Mouse (Mus musculus) v-Abl transformed pro-B cells (cell line): ENCODE measurements around the gene Clcn7.
"Not testable (repeated sequence)": the region's sequence is repeated elsewhere in the genome, so short reads cannot be mapped to it uniquely, and the experiment has no call there.

Experiments used
- in situ Hi-C, 2 experiments: fragments of 400-800 bp; cut with MboI; formaldehyde crosslinking; loops; one replicate each; pipeline ENCODE4 v1.15.1; 2025; ENCODE audit not compliant: unreplicated experiment in 2 of 2

Clcn7 gene

GRCm38 (mm10) chr17:25125442-25126060 is 7.6 kb upstream of the Clcn7 start:
- in situ Hi-C loops = not testable (repeated sequence)

- in situ Hi-C loops = no loop called here
Observed at GRCm38 (mm10) chr17:25127079-25127478, 6.1 kb upstream of the Clcn7 start.

DNA sequence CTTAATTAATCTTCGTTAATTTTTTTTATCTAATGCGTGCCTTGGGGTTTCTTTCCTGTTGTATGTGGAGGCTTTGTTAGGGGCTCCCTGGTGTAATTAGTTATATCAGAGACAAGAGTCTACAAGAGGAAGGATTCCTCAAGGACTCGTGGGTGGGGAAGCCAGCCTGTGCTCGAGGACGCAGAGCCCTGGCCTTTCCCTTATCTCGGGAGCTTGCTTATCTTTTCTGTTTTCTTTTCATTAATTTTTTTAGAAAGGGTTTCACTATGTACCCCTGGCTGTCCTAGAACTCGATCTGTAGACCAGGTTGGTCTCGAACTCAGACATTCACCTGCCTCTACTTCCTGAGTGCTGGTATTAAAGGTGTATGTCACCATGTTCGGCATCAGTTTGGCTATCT is 5.5 kb upstream of the Clcn7 start:
- in situ Hi-C loops = no loop called here

DNA sequence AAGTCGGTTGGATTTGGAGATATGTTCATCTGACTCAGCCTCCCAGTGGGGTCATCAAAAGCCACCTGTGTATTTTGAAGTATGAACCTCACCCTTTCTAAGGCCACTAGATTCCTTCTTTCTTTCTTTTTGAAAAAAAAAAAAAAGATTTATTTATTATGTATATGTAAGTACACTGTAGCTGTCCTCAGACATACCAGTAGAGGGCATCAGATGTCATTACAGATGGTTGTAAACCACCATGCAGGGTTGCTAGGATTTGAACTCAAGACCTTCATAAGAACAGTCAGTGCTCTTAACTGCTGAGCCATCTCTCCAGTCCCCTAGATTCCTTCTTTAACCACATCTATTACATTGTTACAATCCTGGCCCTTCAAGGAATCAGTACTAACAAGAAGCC is 3.1 kb upstream of the Clcn7 start:
- in situ Hi-C loops = no loop called here

- in situ Hi-C loops = no loop called here
Observed at GRCm38 (mm10) chr17:25135622-25136021, 2.4 kb downstream of the Clcn7 start.

DNA sequence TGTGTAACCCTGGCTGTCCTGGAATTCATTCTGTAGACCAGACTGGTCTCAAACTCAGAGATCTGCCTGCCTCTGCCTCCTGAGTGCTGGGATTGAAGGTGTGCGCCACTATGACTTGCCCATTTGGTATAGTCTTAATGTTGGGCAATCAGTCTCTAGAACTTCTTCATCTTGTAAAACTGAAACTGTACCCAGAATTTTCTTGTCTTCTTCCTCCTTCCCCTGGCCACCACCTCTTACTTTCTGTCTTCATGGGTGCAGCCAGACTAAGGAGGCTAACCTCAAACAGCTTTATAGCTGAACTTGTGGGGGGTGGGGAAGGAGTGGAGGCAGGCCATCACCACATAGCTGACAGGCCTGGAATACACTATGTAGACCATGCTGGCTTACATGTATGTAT is 5.6 kb downstream of the Clcn7 start:
- in situ Hi-C loops = no loop called here

GRCm38 (mm10) chr17:25139960-25140359 is 6.8 kb downstream of the Clcn7 start:
- in situ Hi-C loops = no loop called here

DNA sequence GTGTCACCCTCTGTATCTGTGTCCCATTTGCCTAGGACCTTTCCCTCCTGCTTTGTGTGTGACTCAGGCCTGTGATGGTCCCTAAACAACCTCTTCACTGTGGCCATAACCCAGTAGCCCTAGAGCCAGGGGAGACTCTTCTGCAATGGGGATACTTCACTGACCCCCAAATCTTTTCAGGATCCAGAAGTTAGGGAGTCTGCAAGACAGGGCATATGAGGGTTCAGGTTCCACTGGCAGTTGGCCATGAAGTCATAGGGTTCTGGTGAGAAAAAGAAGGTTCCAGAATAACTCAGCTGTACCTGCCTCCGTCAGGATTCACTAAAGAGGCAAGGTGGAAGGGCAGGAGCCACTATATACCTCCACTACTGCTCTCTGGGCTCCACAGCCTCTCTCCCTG is 29.0 kb downstream of the Clcn7 start, which contains the start of gene Ccdc154:
Ccdc154 (plus strand) TSS at position 301 of the 400 bp plus-strand sequence.
- in situ Hi-C loops = no loop called here

GRCm38 (mm10) chr17:25163387-25163786 is 30.2 kb downstream of the Clcn7 start:
- in situ Hi-C loops = no loop called here

DNA sequence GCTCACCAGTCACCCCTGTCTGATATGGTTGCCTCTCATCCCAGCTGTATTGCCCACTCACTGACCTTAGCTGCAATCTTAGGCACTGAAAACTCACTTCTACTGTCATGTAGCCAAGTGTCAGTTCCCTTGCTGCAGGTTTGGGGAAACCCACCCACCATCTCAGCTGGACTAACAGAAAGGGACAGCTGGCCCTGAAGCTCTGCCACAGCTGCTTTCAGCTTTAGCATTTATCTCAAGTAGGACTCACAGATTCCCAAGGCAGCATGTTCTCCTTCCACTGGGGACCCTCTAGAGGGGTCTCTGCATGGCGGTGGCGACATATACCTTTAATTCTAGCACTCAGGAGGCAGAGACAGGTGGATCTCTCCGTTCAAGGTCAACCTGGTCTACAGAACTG is 31.6 kb downstream of the Clcn7 start:
- in situ Hi-C loops = no loop called here

- in situ Hi-C loops = no loop called here
Observed at GRCm38 (mm10) chr17:25165970-25166671, 32.9 kb downstream of the Clcn7 start.

DNA sequence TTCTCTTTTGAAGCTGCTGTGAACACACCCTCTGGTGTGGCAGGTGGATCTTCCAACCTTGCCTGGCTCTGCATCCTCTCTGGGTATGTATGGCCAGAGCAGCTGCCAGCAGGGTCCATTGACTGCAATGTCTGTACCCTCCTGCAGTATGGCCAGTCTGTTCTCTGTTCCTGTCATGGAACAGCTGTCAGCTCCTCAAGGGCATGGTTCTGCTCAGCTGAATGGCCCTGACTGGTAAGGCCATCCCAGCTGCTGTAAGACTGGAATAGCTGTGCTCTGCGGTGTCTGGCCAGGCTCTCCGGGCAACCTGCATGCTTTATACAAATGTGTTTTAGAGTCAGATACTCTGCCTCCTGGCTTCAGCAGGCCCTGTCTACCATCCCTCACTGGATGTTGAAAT is 36.5 kb downstream of the Clcn7 start:
- in situ Hi-C loops = no loop called here

GRCm38 (mm10) chr17:25172558-25172957 is 39.4 kb downstream of the Clcn7 start:
- in situ Hi-C loops = no loop called here

DNA sequence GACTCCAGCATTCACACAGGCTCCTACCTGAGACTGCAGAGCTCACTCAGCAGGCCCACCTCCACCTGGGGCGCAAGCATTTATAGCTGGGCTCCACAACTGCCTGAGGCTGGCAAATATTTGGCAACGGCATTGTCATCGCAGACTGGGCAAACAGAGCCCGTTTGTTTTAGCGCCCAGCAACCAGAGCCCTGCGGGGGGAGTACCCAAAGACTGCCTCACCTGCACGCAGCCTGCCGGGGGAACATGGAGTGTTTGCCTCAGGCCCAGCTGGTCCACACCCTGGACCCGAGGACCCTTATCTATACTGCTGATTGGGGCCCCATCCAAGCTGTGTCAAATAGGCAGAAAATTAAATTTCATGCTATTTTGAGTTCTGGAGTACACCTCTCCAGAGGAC is 42.2 kb downstream of the Clcn7 start, which contains the start of gene Gm38655:
Gm38655 (minus strand) TSS at position 61 of the 400 bp plus-strand sequence.
- in situ Hi-C loops = no loop called here

GRCm38 (mm10) chr17:25183232-25183631 is 50.0 kb downstream of the Clcn7 start:
- in situ Hi-C loops = loop anchor here in 1 of 2 experiments (5.0 kb wide), 1 partner anchor 94 kb away; no protein-coding TSS in a partner anchor

GRCm38 (mm10) chr17:25184129-25184691 is 51.0 kb downstream of the Clcn7 start, which contains the start of gene BC003965:
Gene BC003965, plus strand, starts transcription at chr17:25184554.
- in situ Hi-C loops = loop anchor here in 1 of 2 experiments (5.0 kb wide), 1 partner anchor 93 kb away; no protein-coding TSS in a partner anchor

- in situ Hi-C loops = loop anchor here (5.0 kb wide), 2 partner anchors 87 to 92 kb away; partner anchors contain the start of gene Ube2i (in 1 of the 2)
Observed at GRCm38 (mm10) chr17:25184961-25185360, 51.8 kb downstream of the Clcn7 start.

DNA sequence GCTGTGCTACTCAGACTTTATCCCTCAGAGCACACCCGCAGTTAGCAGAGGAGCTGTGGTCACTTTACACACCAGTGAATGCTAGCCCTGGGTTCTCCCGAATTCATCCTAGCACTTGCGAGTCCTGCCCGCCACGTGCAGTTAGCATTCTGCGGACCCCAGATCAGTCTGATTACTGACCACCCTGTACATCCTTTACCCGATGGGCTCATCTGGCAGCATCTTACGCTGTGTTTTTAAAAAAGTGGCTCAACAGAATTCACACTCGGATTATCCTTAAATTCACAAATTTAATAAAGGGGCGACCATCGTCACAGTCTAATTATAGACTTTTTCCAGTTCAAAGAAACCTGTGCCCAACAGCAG is 54.6 kb downstream of the Clcn7 start:
- in situ Hi-C loops = loop anchor here in 1 of 2 experiments (5.0 kb wide), 1 partner anchor 85 kb away; the partner anchor contains the start of gene Ube2i

DNA sequence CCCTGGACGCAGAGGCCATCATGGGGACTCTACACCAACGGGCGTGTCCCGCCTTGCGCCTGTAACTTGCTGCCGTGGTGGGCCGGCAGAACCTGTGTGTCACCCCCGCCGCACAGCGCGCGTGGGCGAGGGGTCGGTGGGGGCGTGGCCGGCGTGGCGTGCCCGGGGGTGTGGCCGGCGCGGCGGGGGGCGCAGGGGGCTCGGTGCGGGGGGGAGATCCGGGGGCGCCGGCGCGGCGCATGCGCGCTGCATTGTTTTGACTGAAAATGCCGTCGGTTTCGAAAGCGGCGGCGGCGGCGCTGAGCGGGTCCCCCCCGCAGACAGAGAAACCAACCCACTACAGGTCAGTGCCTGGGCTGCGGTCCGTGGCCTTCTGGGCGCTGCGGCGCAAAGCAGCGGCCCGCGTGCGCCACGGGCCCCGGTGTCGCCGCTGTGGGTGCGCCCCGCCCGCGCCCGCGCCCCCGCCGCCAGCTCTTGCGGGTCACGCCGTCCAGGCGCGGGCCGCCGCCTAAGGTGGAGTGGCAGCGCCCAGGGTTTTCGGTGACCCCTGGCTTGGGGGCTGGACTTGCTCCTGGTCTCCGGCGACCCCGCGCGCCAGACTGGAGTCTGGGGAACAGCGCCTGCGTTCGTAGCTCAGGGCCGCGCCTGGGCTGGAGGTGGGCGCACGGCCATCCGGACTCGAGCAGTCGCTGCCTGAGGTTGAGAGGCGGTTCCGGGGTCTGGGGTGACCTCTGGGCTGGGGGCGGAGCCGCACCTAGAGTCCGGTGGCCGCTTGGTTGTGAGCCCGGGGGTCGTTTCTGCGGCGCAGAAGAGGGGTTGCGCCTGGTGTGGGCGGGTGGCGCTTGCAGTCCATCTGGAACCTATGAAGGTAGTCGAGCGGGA is 55.2 kb downstream of the Clcn7 start, which contains the start of gene Unkl:
Unkl (plus strand) TSS at position 248 of the 882 bp plus-strand sequence.
- in situ Hi-C loops = loop anchor here in 1 of 2 experiments (5.0 kb wide), 1 partner anchor 84 kb away; the partner anchor contains the start of gene Ube2i

DNA sequence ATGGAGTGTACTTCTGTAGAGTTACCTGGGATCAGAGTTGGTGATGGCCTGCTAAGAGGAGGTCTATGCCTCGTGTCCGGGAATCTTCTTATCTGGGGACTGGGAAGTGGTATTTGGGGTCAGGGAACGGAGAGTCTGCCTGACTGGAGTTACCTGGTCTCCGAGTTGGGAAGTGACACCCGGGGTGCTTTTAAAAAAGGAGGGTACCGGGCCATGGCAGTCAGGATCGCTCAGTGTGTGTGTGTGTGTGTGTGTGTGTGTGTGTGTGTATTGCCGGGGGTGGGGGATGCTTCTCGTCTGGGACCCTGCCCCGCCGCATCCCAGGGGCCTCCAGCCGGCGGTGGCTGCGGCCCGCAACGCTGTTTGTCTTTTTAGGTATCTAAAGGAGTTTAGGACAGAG is 55.9 kb downstream of the Clcn7 start:
- in situ Hi-C loops = loop anchor here in 1 of 2 experiments (5.0 kb wide), 1 partner anchor 83 kb away; the partner anchor contains the start of gene Ube2i
